Mouse (Mus musculus) neural tube, embryonic 13.5 days (tissue): Measurements from ENCODE around the gene Olfr345. TPM values are rescaled to one million over a fixed set of nuclear protein-coding genes. Genes with fewer than 3 reads are reported as not detected.

Experiments
- ATAC-seq: fragments of 200-750 bp; cut with Nextera tagmentation; 2 replicates; pipeline ENCODE4 v1.8.0; 2017; ENCODE audit warnings: low read depth, mild to moderate bottlenecking, moderate TSS enrichment, moderate library complexity
- H3K27ac ChIP-seq: fragments of 300-500 bp; sonication (generic); replicated peaks from 2 replicates; pipeline ENCODE4 v1.5.1; 2015; ENCODE audit warnings: moderate library complexity, mild to moderate bottlenecking, inconsistent platforms
- H3K27me3 ChIP-seq: fragments of 300-500 bp; sonication (generic); 2 replicates; pipeline ENCODE4 v1.6.1; 2015; ENCODE audit warnings: mild to moderate bottlenecking, inconsistent platforms
- H3K36me3 ChIP-seq: fragments of 300-500 bp; sonication (generic); 2 replicates; pipeline ENCODE4 v1.6.1; 2015; ENCODE audit warnings: mild to moderate bottlenecking, inconsistent platforms
- H3K4me1 ChIP-seq: fragments of 300-500 bp; sonication (generic); replicated peaks from 2 replicates; pipeline ENCODE4 v1.6.1; 2015; ENCODE audit warnings: inconsistent platforms
- H3K4me2 ChIP-seq: fragments of 300-500 bp; sonication (generic); 2 replicates; pipeline ENCODE4 v1.6.1; 2015; ENCODE audit warnings: inconsistent platforms, mild to moderate bottlenecking, moderate library complexity
- H3K4me3 ChIP-seq: fragments of 300-500 bp; sonication (generic); 2 replicates; pipeline ENCODE4 v1.5.1; 2015; ENCODE audit warnings: mild to moderate bottlenecking, inconsistent platforms
- H3K9ac ChIP-seq: fragments of 300-500 bp; sonication (generic); 2 replicates; pipeline ENCODE4 v1.6.1; 2015; ENCODE audit warnings: moderate library complexity, mild to moderate bottlenecking, inconsistent platforms
- H3K9me3 ChIP-seq: fragments of 300-500 bp; sonication (generic); 2 replicates; pipeline ENCODE4 v1.6.1; 2016; ENCODE audit warnings: inconsistent platforms
- WGBS: fragments of 180-500 bp; shearing (Covaris S2); methylation state at CpG from one replicate; pipeline ENCODE4 v1.1.7; 2015; 5-methylcytosine and 5-hydroxymethylcytosine counted together
- polyA plus RNA-seq: library from polyadenylated mRNA; unstranded; fragments of >200 nt; fragmentation: Nextera tagmentation; extraction: Ambion mirVana; gene quantifications from 2 replicates; pipeline ENCODE4 v1.2.1, GENCODE M21; 2015

Gene Olfr345
- polyA plus RNA-seq = not detected in 2 replicates

DNA sequence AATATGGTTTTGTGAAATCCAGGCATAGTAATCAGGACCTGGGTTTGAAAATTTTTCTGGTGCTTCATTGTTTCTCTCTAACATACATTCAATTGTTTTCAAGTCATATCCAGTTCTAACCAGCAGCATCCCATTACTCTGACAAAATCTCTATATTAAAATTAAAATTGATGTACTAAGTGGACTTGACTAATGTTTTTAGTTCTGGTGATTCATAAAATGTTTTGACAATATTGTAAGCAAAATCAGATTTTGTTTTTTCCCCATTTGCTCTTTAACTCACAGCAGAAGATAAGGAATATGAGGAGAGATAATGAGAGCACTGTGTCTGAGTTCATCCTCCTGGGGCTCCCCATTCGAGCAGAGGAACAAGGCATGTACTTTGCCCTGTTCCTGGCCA, at the start of gene Olfr345:
Gene Olfr345, plus strand, starts transcription at position 301 of the 400 bp plus-strand sequence.
- Histone ChIP-seq H3K9ac (no peak within 1 kb of the TSS), H3K4me2 (no peak within 1 kb of the TSS), H3K4me1 (no peaks in the 10 kb centered on the region), H3K4me3 (no peak within 1 kb of the TSS), H3K36me3 (no peaks in the 10 kb centered on the region), H3K9me3 (peaks cover 31% of the 10 kb centered on the region), H3K27ac (no peak within 1 kb of the TSS), H3K27me3 (no peaks in the 10 kb centered on the region)
- ATAC-seq = no peak
- WGBS = 92% methylated on average over 1 of the region's 1 CpGs

DNA sequence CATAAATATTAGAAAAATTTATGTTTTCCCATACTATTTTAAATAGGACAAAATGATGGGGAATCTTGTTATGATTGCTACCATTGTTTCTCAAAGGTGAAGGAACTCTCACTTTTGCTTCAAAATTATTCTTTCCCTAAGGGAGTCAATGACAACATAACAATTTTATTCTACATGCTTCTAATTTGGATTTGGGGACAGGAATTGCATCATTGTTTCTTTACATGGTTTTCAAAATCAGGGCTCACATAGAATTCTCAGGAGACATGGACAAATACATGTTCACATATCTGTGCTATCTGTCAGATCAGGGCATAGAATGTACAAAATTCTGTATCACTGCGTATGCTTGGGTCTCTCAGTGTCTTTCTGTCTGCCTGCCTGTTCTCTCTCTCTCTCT, 45.6 kb downstream of the Olfr345 start, which contains the start of gene Olfr346:
Gene Olfr346, plus strand, starts transcription at position 301 of the 400 bp plus-strand sequence.
- H3K27me3 ChIP-seq = no peaks in the 10 kb centered on the region
- H3K9ac ChIP-seq = no peak within 1 kb of the TSS
- H3K4me2 ChIP-seq = no peak within 1 kb of the TSS
- H3K4me1 ChIP-seq = no peaks in the 10 kb centered on the region
- no peak within 1 kb of the TSS for H3K27ac ChIP-seq
- ATAC-seq = no peak
- H3K9me3 ChIP-seq = peaks cover 24% of the 10 kb centered on the region
- WGBS = 89% methylated on average over 1 of the region's 1 CpGs
- H3K4me3 ChIP-seq = no peak within 1 kb of the TSS
- no peaks in the 10 kb centered on the region for H3K36me3 ChIP-seq

Other genes with a start within 250 kb of the Olfr345 start
- not detected in 2 replicates for gene Olfr339, start 221.1 kb upstream of the Olfr345 start, polyA plus RNA-seq
- not detected in 2 replicates for gene Olfr340, start 187.5 kb upstream of the Olfr345 start, polyA plus RNA-seq
- gene Olfr341, start 157.6 kb upstream of the Olfr345 start, polyA plus RNA-seq = not detected in 2 replicates
- not detected in 2 replicates for gene Olfr342, start 115.0 kb upstream of the Olfr345 start, polyA plus RNA-seq
- not detected in 2 replicates for gene Olfr344, start 73.4 kb upstream of the Olfr345 start, polyA plus RNA-seq
- not detected in 2 replicates for gene Olfr346, start 45.7 kb downstream of the Olfr345 start, polyA plus RNA-seq
- gene Olfr347, start 91.9 kb downstream of the Olfr345 start, polyA plus RNA-seq = not detected in 2 replicates
- not detected in 2 replicates for gene Olfr348, start 144.2 kb downstream of the Olfr345 start, polyA plus RNA-seq
- not detected in 2 replicates for gene Olfr50, start 150.5 kb downstream of the Olfr345 start, polyA plus RNA-seq
- gene Olfr3, start 177.0 kb downstream of the Olfr345 start, polyA plus RNA-seq = not detected in 2 replicates
- gene Olfr350, start 206.3 kb downstream of the Olfr345 start, polyA plus RNA-seq = not detected in 2 replicates
- not detected in 2 replicates for gene Olfr351, start 222.6 kb downstream of the Olfr345 start, polyA plus RNA-seq
- not detected in 2 replicates for gene Olfr352, start 228.4 kb downstream of the Olfr345 start, polyA plus RNA-seq